Mouse (Mus musculus) liver, embryonic 16.5 days (tissue): Measurements from ENCODE around the gene Timm10b. TPM values are rescaled to one million over a fixed set of nuclear protein-coding genes. Genes with fewer than 3 reads are reported as not detected.
A peak's percentile ranks its signal among the peaks of the same experiment; 100 is the strongest.

Experiments
- ATAC-seq: fragments of 200-750 bp; cut with Nextera tagmentation; 2 replicates; pipeline ENCODE4 v1.8.0; 2017; ENCODE audit warnings: low read depth, mild to moderate bottlenecking, moderate number of reproducible peaks, moderate library complexity
- H3K27ac ChIP-seq: fragments of 300-500 bp; sonication (generic); 2 replicates; pipeline ENCODE4 v1.5.1; 2014; ENCODE audit warnings: mild to moderate bottlenecking, low read length
- H3K27me3 ChIP-seq: fragments of 300-500 bp; sonication (generic); 2 replicates; pipeline ENCODE4 v1.6.1; 2014; ENCODE audit warnings: low read depth, low read length, mixed read lengths; ENCODE audit not compliant: control insufficient read depth, insufficient read depth
- H3K36me3 ChIP-seq: fragments of 300-500 bp; sonication (generic); 2 replicates; pipeline ENCODE4 v1.6.1; 2014; ENCODE audit warnings: mild to moderate bottlenecking; ENCODE audit not compliant: control insufficient read depth, insufficient read depth
- H3K4me1 ChIP-seq: fragments of 300-500 bp; sonication (generic); 2 replicates; pipeline ENCODE4 v1.6.1; 2014; ENCODE audit warnings: low read depth, low read length, mixed read lengths; ENCODE audit not compliant: control insufficient read depth
- H3K4me2 ChIP-seq: fragments of 300-500 bp; sonication (generic); 2 replicates; pipeline ENCODE4 v1.6.1; 2014; ENCODE audit warnings: low read depth, low read length, mixed read lengths
- H3K4me3 ChIP-seq: fragments of 300-500 bp; sonication (generic); 2 replicates; pipeline ENCODE4 v1.5.1; 2014; ENCODE audit warnings: low read depth, mild to moderate bottlenecking, low read length
- H3K9ac ChIP-seq: fragments of 300-500 bp; sonication (generic); 2 replicates; pipeline ENCODE4 v1.6.1; 2014; ENCODE audit warnings: low read depth, low read length
- H3K9me3 ChIP-seq: fragments of 300-500 bp; sonication (generic); replicated peaks from 2 replicates; pipeline ENCODE4 v1.6.1; 2016; ENCODE audit warnings: low read length; ENCODE audit not compliant: control insufficient read depth
- WGBS: fragments of 180-500 bp; shearing (Covaris S2); extraction: QIAGEN DNeasy Blood & Tissue Kit; methylation state at CpG from one replicate; pipeline ENCODE4 v1.1.7; 2014; ENCODE audit not compliant: insufficient replicate concordance; 5-methylcytosine and 5-hydroxymethylcytosine counted together
- polyA plus RNA-seq: library from polyadenylated mRNA; unstranded; fragments of >200 nt; fragmentation: Nextera tagmentation; extraction: Ambion mirVana; gene quantifications from 2 replicates; pipeline ENCODE4 v1.2.1, GENCODE M21; 2015

The Timm10b gene
- polyA plus RNA-seq, 1 experiment from 2014 or later, result 91.7 TPM

DNA sequence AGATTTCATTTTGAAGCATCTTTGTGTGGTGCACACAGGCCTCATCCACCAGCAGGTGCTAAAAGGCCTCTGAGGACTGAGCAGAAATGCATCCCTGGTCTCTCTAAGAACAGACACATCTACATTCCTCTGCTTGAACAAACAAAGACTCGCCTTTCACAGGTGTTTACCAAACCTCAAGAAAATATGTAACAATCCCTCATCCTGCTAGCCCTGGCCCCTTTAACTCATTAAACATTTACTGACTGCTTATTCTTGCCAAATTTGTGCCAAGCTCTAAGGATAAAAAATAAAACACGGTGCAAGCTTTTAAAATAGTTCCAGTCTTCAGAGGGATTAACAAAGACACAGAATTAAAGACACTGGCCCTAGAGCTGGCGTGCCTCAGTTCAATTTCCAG, 20.2 kb upstream of the Timm10b start:
- ATAC-seq, result no peak
- Histone ChIP-seq H3K4me3 (no peak overlapping the region), H3K9me3 (no peaks in the 10 kb centered on the region), H3K9ac (no peak overlapping the region), H3K4me1 (no peaks in the 10 kb centered on the region), H3K36me3 (no peaks in the 10 kb centered on the region; the same call in 1 of the 2 replicates), H3K4me2 (no peak overlapping the region), H3K27ac (no peak overlapping the region), H3K27me3 (no peaks in the 10 kb centered on the region)
- WGBS, result 59% methylated on average over 3 of the region's 3 CpGs

DNA sequence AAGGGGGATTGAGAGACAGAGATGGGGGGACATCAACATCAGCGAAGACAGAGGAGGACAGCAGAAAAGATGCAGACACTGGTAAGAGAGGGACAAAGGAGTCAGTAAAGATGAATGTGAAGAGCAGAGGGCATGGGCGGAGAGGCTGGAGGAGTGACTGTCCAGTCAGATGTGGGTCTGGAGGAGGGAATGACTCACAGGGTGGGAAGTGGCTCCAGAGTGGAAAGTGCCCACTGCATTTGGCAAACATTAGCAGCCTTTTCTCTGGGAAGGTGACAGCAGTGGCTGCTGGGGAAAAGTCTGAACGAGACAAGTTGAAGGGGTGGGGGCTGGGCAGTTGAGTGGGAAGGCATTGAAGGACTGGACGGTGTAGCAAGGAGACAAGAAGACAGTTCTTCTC, 18.8 kb upstream of the Timm10b start:
- no peaks in the 10 kb centered on the region for H3K36me3 ChIP-seq
- H3K4me3 ChIP-seq, result no peak overlapping the region
- H3K9me3 ChIP-seq, result no peaks in the 10 kb centered on the region
- no peak overlapping the region for H3K27ac ChIP-seq
- H3K27me3 ChIP-seq, result no peaks in the 10 kb centered on the region
- 65% methylated on average over 4 of the region's 4 CpGs for WGBS
- no peaks in the 10 kb centered on the region for H3K4me1 ChIP-seq
- no peak overlapping the region for H3K9ac ChIP-seq
- no peak for ATAC-seq
- no peak overlapping the region for H3K4me2 ChIP-seq

- H3K27ac ChIP-seq, result no peak overlapping the region
- no peak for ATAC-seq
- no peaks in the 10 kb centered on the region for H3K9me3 ChIP-seq
- H3K4me1 ChIP-seq, result no peaks in the 10 kb centered on the region
- 65% methylated on average over 8 of the region's 8 CpGs for WGBS
- no peaks in the 10 kb centered on the region for H3K36me3 ChIP-seq
- H3K27me3 ChIP-seq, result no peaks in the 10 kb centered on the region
- H3K4me2 ChIP-seq, result no peak overlapping the region
- H3K9ac ChIP-seq, result no peak overlapping the region
- no peak overlapping the region for H3K4me3 ChIP-seq
Observed at GRCm38 (mm10) chr7:105621646-105622292, 18.1 kb upstream of the Timm10b start.

GRCm38 (mm10) chr7:105625397-105625796, 14.5 kb upstream of the Timm10b start:
- Histone ChIP-seq H3K27me3 (no peaks in the 10 kb centered on the region), H3K4me2 (no peak overlapping the region), H3K4me3 (no peak overlapping the region), H3K9me3 (no peaks in the 10 kb centered on the region), H3K36me3 (no peaks in the 10 kb centered on the region), H3K4me1 (no peaks in the 10 kb centered on the region), H3K9ac (no peak overlapping the region), H3K27ac (no peak overlapping the region)
- ATAC-seq, result no peak
- 76% methylated on average over 6 of the region's 6 CpGs for WGBS

- Histone ChIP-seq H3K36me3 (no peaks in the 10 kb centered on the region), H3K9me3 (no peaks in the 10 kb centered on the region), H3K27me3 (peaks cover 6% of the 10 kb centered on the region), H3K9ac (no peak overlapping the region), H3K4me3 (no peak overlapping the region), H3K4me2 (no peak overlapping the region), H3K27ac (no peak overlapping the region), H3K4me1 (peaks cover 1% of the 10 kb centered on the region; the same call in 1 of the 2 replicates)
- ATAC-seq, result 0 out of 2 replicates have a peak, but pooled peaks have one; percentile 10
- 13% methylated on average over 3 of the region's 3 CpGs for WGBS
Observed at GRCm38 (mm10) chr7:105628633-105629032, 11.2 kb upstream of the Timm10b start.

DNA sequence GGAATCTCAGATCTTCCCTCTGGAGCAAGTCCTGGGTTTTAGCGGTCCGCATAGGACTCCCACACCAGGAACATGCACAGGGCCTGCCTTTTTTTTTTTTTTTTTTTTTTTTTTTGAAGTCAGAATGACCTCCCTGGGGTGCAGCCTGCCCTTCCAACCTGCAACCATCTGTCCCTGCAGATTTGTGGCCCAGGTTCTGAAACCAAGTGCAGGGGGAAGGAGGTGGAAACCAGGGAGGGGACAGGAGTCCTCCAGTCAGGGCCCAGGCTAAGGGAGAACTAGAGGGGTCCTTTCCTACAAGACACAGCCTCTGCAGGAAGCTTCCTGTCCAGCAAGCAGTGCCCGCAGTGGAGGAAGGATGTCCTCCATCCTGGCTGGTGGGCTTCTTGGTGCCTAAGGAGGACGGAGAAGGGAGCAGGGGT, 7.3 kb upstream of the Timm10b start:
- no peaks in the 10 kb centered on the region for H3K36me3 ChIP-seq
- peaks cover 6% of the 10 kb centered on the region for H3K27me3 ChIP-seq
- H3K4me1 ChIP-seq, result peaks cover 11% of the 10 kb centered on the region
- no peak overlapping the region for H3K9ac ChIP-seq
- no peak for ATAC-seq
- no peaks in the 10 kb centered on the region for H3K9me3 ChIP-seq
- no peak overlapping the region for H3K27ac ChIP-seq
- H3K4me2 ChIP-seq, result peak overlapping the region; percentile 93
- WGBS, result 29% methylated on average over 4 of the region's 4 CpGs
- peak overlapping the region; percentile 73 for H3K4me3 ChIP-seq

DNA sequence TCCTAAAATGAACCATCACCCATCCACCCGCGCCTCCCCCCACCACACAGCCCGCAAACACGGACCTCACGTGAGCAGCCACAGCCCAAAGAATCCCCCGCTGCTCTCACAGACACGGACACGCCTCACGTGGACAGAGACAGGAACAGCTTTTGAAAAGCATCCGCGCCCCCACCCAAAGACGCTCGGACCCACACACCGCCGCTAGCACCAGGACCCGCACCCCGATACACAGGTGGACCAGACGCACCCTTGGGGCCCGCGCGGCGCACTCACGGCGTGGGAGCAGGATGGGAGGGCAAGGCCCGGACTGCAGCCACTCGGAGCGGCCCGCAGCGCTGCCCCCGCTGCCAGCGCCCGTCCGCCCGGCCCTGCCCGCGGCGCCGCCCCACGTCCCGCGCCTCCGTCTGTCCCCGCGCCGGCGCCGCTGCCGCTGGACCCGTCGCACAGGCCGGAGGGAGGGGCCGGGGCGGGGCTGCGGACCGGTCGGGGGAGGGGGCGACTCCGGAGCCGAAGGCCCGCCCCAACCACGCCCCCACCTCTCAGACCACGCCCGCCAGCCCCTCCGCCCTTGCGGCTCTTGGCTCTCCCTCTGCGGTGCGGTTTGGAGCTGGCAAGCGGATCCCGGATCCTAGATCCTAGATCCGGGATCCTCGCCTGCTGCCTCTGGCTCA, 6.6 kb upstream of the Timm10b start, which contains the start of gene Trim3:
TSS of gene Trim3 (minus strand) at position 445 of the 674 bp plus-strand sequence.
- H3K27me3 ChIP-seq, result peaks cover 6% of the 10 kb centered on the region
- H3K36me3 ChIP-seq, result no peaks in the 10 kb centered on the region
- ATAC-seq, result peak; percentile 91
- H3K4me2 ChIP-seq, result peak within 1 kb of the TSS; percentile 93
- H3K4me3 ChIP-seq, result peak within 1 kb of the TSS; percentile 73
- peak within 1 kb of the TSS; percentile 72 for H3K9ac ChIP-seq
- peaks cover 11% of the 10 kb centered on the region for H3K4me1 ChIP-seq
- WGBS, result under 1% methylated on average over 70 of the region's 71 CpGs
- no peak within 1 kb of the TSS for H3K27ac ChIP-seq
- H3K9me3 ChIP-seq, result no peaks in the 10 kb centered on the region

- WGBS, result 4% methylated on average over 10 of the region's 10 CpGs
- ATAC-seq, result no peak
- no peak overlapping the region for H3K27ac ChIP-seq
Observed at GRCm38 (mm10) chr7:105633801-105634135, 6.1 kb upstream of the Timm10b start.

DNA sequence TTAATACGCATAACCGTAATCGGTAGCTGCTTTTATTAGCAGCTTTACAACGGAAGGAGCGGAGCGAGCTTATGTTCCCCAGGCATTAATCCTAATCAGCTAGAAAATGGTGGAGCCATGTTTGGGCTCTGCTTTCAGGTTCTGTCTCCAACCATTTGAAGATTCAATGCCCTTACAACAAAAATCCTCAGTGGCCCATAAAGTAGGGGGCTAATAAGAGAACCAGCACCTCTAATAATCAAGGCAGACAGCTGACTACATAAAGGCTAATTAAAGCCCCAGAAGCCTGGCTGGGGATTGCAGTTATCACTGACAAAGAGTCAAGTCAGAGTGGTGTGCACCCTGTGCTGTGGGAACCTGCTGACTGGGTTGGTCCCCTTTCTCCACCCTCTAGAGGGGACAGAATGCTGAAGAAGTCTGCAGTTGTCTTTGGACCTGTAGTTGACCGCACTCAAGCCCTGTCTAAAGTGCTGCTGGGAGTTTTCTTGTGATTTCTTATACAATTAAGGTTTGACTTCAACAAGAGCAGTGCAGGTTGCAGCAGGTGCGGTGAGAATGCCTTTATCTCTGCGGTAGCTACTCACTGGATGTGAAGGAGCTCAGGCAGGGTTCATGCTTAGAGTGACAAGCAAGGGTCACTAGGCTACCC, 5.5 kb upstream of the Timm10b start:
- H3K4me1 ChIP-seq, result peaks cover 14% of the 10 kb centered on the region
- 55% methylated on average over 9 of the region's 9 CpGs for WGBS
- no peaks in the 10 kb centered on the region for H3K36me3 ChIP-seq
- peaks cover 6% of the 10 kb centered on the region for H3K27me3 ChIP-seq
- no peak overlapping the region for H3K9ac ChIP-seq
- H3K4me3 ChIP-seq, result peak overlapping the region; percentile 73
- no peak for ATAC-seq
- peak overlapping the region; percentile 93 for H3K4me2 ChIP-seq
- H3K27ac ChIP-seq, result no peak overlapping the region
- H3K9me3 ChIP-seq, result no peaks in the 10 kb centered on the region

More at GRCm38 (mm10) chr7:105633801-105634135, 6.1 kb upstream of the Timm10b start:
- peak overlapping the region; percentile 66 for H3K9ac ChIP-seq
- no peaks in the 10 kb centered on the region for H3K36me3 ChIP-seq
- peak overlapping the region; percentile 93 for H3K4me2 ChIP-seq
- peak overlapping the region; percentile 73 for H3K4me3 ChIP-seq
- H3K4me1 ChIP-seq, result peaks cover 11% of the 10 kb centered on the region
- no peaks in the 10 kb centered on the region for H3K9me3 ChIP-seq
- peaks cover 6% of the 10 kb centered on the region for H3K27me3 ChIP-seq
